Mouse (Mus musculus) bone marrow, adult 2 months (tissue): ENCODE measurements at regions not wholly inside any gene's neighbourhood (a gene's known extent, or its start where the extent isn't known, plus 50 kb on each side); places are given as distances from the start of the nearest gene placed in this dataset.

ENCODE experiments used
- CTCF ChIP-seq: fragments of 200-500 bp; IDR thresholded peaks from 2 replicates; pipeline ENCODE4 v1.5.1; 2011; ENCODE audit warnings: low read length, control low read depth; ENCODE audit not compliant: control insufficient read depth, insufficient read depth
- POLR2A ChIP-seq: fragments of 200-500 bp; IDR thresholded peaks from 2 replicates; pipeline ENCODE4 v1.6.1; 2011; ENCODE audit warnings: low read depth, mild to moderate bottlenecking, control low read depth, low read length, borderline replicate concordance; ENCODE audit not compliant: control insufficient read depth

DNA sequence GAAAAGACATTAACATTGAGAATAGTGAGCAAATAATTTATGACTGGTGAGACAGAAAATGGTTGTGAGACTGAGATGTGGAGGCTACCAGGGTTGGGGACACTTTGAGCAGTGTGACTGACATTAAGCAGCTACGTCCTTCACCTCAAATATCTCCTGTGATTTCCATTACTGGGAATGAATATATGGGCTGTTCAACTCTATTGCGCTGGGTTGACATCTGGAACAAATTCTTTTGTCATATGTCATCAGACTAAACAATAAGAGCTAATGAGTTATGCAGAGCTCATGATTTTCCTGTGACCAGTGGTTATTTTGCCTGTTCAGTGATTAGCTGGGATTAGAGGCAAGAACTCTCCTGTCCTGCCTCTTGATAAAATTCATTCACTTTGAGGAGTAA lies 593.9 kb upstream of the Castor2 start:
- TF ChIP-seq CTCF (no peak), POLR2A (no peak)
